Mouse (Mus musculus) urinary bladder, postnatal 25 days (tissue): ENCODE measurements around the gene Sirt1.
"Not testable (repeated sequence)": the region's sequence is repeated elsewhere in the genome, so short reads cannot be mapped to it uniquely, and the experiment has no call there.

Experiments used
- DNase-seq: peaks from one replicate; pipeline ENCODE4 v3.0.0; 2022; ENCODE audit warnings: low spot score

Sirt1 gene

GRCm38 (mm10) chr10:63381498-63382280 is at the start of gene Sirt1:
Gene Sirt1, minus strand, starts transcription at chr10:63381704.
- DNase-seq: no peak

DNA sequence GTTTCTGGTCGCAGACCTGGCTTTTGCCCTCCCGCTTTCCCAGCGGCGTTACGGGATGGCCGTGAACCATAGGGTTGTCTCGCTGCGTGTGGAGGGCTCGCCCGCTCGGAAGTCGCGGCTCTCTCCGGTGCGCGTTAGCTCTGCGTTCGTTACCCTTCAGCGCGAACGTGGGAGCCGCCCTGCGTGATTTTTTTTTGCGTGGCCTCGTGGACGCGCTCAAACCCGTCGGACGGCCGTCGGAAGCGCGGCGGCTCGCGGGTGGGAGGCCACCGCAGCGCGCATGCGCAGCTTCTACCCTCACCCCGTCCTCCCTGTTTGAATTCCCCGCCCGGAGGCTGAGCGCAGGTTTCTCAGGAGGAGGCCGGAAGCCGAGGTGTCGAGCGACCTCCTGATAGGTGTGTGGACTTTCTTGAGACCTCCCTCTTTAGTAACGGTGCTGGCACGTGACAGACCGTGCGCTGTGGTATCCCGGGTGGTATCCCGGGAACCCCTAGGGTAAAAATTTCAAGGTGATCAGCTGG is 48.3 kb upstream of the Sirt1 start, which contains the start of gene Ctnna3:
Gene Ctnna3 (plus strand): TSS at position 314 of the 521 bp plus-strand sequence.
- DNase-seq: peak; percentile 71

- peak; percentile 100 for DNase-seq
Measured at GRCm38 (mm10) chr10:63429380-63429779, 47.9 kb upstream of the Sirt1 start.

DNA sequence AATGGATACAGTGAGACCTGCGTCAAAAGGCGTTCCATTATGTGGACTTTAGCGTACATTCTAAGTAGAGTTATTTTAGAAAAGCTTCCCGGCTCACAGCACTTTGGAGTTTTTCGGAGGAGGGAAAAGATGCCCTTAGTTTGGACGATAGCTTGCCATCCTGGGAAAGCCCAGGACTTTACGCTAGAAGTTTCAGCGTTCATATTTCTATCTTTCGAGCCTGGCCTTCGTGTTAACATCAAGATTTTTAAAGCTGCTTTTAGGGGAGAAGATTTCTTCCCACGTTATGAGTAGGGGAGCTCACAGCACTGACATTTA is 47.5 kb upstream of the Sirt1 start:
- no peak for DNase-seq

GRCm38 (mm10) chr10:63428243-63429022 is 46.9 kb upstream of the Sirt1 start:
- no peak for DNase-seq

GRCm38 (mm10) chr10:63427146-63427545 is 45.6 kb upstream of the Sirt1 start:
- DNase-seq: no peak

DNA sequence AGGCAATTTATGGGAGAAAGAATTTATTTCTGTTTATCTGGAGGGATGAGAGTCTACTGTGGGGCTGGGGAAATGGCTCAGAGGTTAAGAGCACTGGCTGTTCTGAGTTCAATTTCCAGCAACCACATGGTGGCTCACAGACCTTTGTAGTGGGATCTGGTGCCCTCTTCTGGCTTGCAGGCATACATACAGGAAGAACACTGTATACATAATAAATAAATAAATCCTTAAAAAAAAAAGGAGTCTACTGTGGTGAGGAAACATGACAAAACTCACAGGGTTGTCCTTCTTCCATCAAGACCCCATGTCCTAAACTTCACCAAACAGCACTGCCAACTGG is 42.9 kb upstream of the Sirt1 start:
- no peak for DNase-seq

DNA sequence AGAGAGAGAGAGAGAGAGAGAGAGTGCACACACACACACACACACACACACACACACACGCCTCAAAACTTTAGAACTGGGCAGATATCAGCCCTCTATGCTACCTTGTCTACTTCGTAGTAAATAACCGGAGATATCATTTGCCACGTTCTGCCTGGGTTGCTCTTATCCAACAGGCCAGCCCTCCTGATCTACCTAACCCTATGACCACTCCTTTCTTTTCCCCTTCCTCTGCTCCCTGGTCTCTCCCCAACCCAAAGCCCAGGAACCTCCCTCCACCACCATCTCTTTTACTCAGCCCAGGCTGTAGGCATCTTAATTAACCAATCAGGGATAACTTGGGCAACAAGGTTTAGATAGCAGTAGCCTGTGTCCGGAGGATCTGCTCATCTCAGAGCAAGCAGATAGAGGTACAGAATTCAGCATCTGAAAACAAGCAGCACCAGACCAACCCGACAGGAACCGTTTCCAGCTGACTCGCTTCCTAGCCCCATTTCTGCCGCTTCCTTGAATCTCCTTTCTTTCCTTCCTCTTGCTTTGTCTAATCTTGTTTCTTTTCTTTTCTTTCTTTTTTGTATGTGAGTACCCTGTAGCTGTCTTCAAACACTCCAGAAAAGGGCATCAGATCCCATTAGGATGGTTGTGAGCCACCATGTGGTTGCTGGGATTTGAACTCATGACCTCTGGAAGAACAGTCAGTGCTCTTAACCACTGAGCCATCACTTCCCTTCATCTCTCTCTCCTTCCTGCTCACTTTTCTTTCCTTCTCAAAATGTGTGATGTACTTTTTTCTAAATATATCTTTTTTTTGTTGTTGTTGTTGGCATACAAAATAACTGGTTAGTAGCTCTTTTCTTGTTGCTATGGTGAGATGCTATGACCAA is 42.3 kb upstream of the Sirt1 start:
- no peak for DNase-seq

GRCm38 (mm10) chr10:63422736-63422992 is 41.2 kb upstream of the Sirt1 start:
- DNase-seq: no peak

DNA sequence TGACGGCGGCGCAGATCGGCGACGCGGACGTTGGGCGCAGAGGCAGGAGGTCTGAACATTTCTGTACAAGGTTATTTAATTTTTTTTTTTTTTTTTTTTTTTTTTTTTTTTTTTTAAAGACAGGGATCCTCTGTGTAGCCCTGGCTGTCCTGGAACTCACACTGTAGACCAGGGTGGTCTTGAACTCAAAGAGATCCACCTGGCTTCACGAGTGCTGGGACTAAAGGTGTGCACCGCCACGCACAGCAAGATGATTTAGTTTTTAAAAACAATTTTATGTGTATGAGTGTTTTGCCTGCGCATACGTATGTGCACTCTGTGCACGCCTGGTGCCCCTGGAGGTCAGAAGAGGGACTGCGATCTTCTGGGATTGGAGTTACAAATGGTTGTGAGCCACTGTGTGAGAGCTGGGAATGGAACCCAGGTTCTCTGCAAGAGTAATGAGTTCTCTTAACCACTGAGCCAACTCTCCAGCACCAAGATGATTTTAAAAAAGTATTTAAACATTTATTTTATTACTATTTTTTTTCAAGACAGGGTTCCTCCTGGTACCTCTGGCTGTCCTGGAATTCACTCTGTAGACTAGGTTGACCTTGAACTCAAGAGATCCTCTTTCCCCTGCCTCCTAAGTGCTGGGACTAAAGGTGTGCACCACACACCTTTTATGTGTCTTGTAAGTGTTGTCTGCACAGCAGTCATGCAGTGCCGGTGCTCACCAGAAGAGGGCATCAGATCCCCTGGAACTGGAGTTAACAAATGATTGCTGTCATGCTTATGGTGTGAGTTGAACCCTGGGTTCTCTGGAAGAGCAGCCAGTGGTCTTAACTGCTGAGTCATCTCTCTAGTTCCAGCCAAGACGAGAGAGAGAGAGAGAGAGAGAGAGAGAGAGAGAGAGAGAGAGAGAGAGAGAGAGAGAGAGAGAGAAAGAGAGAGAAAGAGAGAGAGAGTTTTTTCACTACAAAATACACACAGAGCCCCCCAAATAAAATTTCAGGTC is 40.5 kb upstream of the Sirt1 start, which contains the start of gene Gm7075:
Gene Gm7075 (minus strand): TSS at position 51 of the 997 bp plus-strand sequence.
- DNase-seq: peak; percentile 26

GRCm38 (mm10) chr10:63417061-63417460 is 35.6 kb upstream of the Sirt1 start:
- DNase-seq: no peak

DNA sequence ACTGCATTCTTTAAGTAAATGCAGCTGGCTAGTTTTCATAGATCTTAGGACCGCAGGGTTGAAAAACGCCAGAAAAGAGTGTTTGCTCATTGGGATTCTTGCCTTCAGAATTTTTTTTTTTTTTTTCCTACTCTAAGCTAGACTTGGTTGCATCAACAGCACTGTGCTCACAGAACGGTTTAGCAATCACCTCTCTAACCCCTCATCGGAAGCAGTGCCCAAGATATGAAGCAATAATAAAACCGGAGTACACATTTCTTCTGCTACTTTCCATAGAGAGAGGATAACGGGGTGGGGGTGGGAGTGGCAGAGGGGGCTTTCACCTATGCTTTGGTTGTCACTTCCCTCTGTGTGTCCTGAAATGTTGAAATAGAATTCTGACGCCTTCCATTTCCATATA is 34.3 kb upstream of the Sirt1 start:
- no peak for DNase-seq

- no peak for DNase-seq
Measured at GRCm38 (mm10) chr10:63415287-63415686, 33.8 kb upstream of the Sirt1 start.

DNA sequence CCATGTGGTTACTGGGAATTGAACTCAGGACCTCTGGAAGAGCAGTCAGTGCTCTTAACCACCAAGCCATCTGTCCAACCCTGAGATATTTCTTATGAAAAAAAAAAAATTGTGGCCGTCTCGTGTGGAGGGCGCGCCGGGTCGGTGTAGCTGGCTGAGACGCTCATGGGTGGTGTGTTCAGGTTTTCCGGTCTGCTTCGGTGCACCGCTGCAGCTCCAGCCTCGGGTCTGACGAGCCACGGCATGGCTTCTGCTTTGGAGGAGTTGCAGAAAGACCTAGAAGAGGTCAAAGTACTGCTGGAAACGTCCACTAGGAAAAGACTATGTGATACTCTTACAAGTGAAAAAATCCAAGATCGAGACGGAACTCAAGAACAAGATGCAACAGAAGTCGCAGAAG is 31.3 kb upstream of the Sirt1 start:
- DNase-seq: no peak

DNA sequence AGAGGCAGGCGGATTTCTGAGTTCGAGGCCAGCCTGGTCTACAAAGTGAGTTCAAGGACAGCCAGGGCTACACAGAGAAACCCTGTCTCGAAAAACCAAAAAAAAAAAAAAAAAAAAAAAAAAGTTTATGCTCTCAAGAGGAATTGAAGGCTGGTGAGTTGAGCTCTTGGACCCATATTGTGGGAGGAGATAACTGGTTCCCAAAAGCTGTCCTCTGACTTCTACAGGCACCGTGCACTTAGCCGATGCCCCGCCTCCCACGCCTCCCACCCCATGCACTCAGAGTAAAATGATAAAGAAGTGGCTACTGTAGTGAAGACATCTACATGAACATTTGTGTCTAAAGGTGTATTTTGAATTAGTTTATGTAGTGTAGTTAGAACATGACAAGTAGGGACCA is 30.2 kb upstream of the Sirt1 start:
- DNase-seq: not testable (repeated sequence)

DNA sequence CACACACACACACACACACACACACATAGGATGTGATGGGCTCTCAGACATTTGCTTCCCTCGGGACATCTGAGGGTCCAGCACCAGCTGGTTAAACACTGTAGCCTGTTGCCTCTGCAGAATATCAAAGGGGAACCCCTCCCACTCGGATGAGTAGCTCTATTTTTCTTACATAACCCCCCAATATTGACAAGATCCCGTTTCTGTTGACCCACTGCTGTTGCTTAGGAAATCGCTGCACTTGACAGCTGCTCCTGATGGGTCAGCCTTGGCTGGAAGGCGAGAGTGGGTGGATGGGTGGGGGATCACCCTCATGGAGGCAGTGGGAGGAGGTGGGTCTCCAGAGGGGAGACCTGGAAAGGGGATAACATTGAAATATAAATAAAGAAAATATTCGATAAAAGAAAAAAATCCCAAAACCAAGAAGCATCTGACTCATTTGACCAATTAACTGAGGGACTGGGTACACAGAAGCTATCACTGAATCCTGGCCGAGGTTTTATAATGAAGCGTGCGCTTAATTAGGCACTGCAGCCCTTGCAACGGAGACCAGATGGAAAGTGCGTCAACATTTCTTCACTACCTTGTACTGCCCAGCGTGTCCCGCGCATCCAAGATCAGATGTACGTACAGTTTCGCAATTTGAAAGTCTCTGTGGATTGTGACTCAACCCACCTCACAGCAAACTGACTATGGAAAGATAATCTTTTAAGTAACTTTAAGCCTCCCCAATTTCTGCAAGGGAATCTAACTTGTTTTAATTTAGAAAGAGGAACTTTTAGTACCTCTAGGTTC is 28.9 kb upstream of the Sirt1 start:
- DNase-seq: no peak

- no peak for DNase-seq
Measured at GRCm38 (mm10) chr10:63403636-63404035, 22.1 kb upstream of the Sirt1 start.

DNA sequence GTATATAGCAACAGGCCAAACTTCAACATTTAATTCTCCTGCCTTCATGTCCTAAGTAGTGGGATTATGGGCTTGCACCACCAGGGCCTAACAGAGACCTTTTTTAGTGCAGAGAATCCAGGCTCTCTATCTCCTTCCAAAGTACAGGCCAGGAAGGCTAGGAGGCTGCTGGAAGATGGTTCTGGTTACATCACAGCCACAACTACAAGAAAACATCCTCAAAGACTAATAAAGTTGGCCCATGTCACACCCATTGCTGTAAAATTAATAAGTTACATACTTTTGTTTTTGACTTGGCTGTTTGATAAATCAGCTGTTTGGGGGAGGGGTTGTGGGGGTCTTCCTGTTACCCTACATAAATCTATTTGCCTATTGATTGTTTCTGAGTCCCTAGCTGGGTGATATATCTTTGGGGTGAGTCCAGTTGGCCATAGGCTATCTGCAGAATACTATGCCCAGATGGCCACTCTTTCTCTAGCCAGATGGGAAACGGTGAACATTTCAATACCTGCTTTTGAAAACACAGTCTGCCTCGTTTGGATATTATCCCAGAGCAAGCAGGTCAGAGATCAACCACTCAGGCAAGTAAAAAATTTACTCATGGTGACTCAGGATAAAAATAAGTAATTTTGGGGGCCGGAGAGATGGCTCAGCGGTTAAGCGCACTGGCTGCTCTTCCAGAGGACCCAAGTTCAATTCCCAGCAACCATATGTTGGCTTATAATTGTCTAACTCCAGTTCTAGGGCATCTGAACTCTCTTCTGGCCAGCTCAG is 21.4 kb upstream of the Sirt1 start:
- no peak for DNase-seq

DNA sequence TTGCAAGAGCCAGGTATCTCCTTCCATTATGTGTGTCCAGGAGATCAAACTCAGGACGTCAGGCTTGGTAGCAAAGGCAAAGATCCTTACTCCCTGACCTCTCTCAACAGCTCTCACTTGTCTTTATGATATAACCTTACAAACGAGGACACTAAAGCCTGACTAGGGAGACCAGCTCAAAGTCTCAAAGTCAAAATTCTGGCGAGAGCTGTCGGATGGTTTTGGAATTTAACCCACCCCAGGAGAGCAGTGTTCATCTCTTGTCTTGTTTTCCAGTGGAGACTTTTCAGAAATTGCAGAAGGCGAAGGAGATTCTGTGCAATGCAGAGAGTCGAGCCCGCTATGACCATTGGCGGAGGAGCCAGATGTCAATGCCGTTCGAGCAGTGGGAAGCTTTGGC is 15.5 kb upstream of the Sirt1 start:
- no peak for DNase-seq

DNA sequence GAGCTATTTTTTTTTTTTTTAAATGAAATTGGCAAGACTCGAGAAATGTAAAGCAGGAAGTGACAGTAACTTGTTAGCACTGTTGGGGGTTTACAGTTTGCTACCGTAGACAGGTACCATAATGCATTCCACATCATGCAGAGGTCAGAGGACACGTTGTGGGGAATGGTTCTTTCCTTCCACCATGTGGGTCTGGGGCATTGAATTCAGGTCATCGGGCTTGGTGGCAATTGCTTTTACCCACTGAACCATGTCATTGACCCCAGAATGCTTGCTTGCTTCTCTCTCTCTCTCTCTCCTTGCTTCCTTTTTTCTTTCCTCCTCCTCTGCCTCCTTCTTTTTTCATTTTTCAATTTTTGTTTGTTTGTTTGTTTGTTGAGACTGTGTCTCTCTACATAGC is 7.4 kb upstream of the Sirt1 start:
- no peak for DNase-seq
